Mouse (Mus musculus): ENCODE data around the gene Mlana. TPM values are rescaled to one million over a fixed set of nuclear protein-coding genes. Genes with fewer than 3 reads are reported as not detected.

The Mlana gene
- polyA plus RNA-seq, 1 experiment from 2014 or later = 1.7 TPM

DNA sequence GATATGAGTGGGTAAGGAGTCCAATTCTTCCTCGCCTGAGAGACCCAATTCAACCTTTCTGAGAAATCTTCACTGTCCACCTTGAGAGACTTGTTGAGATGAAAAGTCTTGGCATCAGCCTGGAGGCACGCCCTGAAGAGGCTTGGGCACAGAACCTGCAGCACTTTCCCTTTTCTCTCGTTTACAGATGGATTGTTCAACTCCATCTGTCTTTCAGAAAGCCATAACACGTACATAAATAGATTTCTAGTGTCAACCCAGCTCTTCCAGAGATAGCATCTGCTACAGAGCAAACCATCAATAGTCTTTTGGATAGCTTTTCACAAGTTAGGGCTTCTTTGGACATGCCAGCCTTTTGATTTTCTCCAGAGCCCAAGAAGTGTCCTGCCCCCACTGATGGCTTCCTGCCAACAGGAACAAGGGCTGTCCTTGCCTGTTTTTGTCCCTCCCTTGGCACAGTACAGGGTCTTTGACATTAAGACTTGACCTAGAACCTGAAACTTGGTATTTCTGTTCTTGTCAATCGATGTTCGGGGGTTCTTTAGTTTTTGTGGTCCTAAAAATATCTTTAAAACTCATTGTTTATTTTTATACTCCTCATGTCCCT is 35.5 kb upstream of the Mlana start:
- H3K27ac ChIP-seq = no peak overlapping the region
- no peaks in the 10 kb centered on the region for H3K27me3 ChIP-seq
- H3K4me1 ChIP-seq = peaks cover 2% of the 10 kb centered on the region; the same call in 1 of the 2 replicates
- no peaks in the 10 kb centered on the region for H3K9me3 ChIP-seq
- H3K4me2 ChIP-seq = no peak overlapping the region
- 75% methylated on average over 6 of the region's 6 CpGs for WGBS
- no peak overlapping the region for H3K9ac ChIP-seq
- H3K36me3 ChIP-seq = no peaks in the 10 kb centered on the region
- ATAC-seq (ENCODE audit: insufficient number of reproducible peaks, low FRiP score, low TSS enrichment, low read depth) = no peak
- no peak overlapping the region for H3K4me3 ChIP-seq

DNA sequence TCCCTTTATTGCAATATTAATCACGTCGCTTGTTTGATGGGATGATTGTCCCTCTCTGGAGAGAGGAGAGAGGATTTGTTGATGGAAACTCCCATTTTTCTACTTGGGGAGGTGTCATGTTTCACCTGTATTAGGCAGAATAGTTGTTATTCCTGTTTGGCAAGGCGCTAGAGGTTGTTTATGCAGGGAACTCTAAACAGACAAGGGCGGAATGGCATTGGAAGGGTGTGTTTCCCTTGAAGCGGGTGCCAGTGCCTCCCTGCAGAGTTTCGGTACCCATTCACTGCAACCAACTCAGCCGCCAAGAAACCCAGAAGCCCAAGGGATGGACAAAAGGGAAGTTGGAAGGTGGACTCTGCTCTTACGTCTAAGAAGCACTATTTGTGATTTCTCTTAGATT is 33.8 kb upstream of the Mlana start:
- WGBS = 54% methylated on average over 8 of the region's 8 CpGs
- no peak overlapping the region for H3K4me3 ChIP-seq
- H3K9me3 ChIP-seq = no peaks in the 10 kb centered on the region
- peaks cover 3% of the 10 kb centered on the region; the same call in 1 of the 2 replicates for H3K4me1 ChIP-seq
- H3K27ac ChIP-seq = 0 out of 2 replicates have a peak overlapping the region, but pooled peaks have one; percentile 3
- no peaks in the 10 kb centered on the region for H3K36me3 ChIP-seq
- no peak overlapping the region for H3K9ac ChIP-seq
- no peak for ATAC-seq (ENCODE audit: insufficient number of reproducible peaks, low FRiP score, low TSS enrichment, low read depth)
- no peak overlapping the region for H3K4me2 ChIP-seq
- no peaks in the 10 kb centered on the region for H3K27me3 ChIP-seq

DNA sequence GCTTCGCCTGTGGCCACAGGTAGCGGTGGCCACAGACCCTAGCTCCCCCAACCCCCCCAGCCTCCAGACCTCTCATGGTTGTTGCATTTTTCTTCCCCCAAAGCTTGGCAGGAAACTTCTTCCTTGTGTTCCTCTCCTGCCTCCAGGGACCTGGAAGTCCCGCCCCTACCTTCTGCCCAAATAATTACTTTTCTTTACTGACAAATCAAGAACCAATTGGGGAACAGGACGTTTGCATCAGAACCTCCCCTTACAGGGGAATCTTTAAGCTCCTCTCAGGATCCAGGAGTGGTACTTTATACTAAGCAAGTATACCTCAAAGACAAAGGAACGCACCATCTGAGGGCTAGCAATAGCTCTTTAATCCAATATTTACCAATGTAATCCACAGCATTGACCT is 32.7 kb upstream of the Mlana start:
- H3K9me3 ChIP-seq = no peaks in the 10 kb centered on the region
- no peak overlapping the region for H3K4me2 ChIP-seq
- H3K27me3 ChIP-seq = no peaks in the 10 kb centered on the region
- peaks cover 3% of the 10 kb centered on the region; the same call in 1 of the 2 replicates for H3K4me1 ChIP-seq
- no peak overlapping the region for H3K4me3 ChIP-seq
- no peak for ATAC-seq (ENCODE audit: insufficient number of reproducible peaks, low FRiP score, low TSS enrichment, low read depth)
- no peak overlapping the region for H3K9ac ChIP-seq
- no peaks in the 10 kb centered on the region for H3K36me3 ChIP-seq
- no peak overlapping the region for H3K27ac ChIP-seq
- 75% methylated on average over 5 of the region's 5 CpGs for WGBS

DNA sequence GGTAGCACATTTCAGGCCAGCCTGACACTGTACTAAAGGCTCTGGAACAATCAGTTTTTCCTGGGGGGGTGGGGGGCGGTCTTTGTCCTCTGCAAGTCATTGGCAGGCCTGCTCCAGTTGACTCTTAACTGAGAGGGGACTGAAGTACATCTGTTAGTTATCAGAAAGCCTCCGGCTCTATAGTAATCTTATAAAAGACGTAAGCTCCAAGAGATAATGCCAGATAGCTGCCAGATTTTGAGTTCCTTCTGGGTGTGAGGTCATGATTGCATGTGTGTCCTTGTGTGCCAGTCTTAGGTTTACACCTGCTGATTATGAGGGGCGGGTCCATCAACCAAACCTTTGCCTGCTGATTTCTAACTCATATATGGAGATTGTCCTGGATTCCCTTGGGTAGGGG is 31.5 kb upstream of the Mlana start:
- Histone ChIP-seq H3K4me2 (no peak overlapping the region), H3K36me3 (no peaks in the 10 kb centered on the region), H3K4me1 (peaks cover 3% of the 10 kb centered on the region; the same call in 1 of the 2 replicates), H3K9me3 (no peaks in the 10 kb centered on the region), H3K27me3 (no peaks in the 10 kb centered on the region), H3K4me3 (no peak overlapping the region), H3K27ac (no peak overlapping the region), H3K9ac (no peak overlapping the region)
- WGBS = 63% methylated on average over 4 of the region's 4 CpGs
- no peak for ATAC-seq (ENCODE audit: insufficient number of reproducible peaks, low FRiP score, low TSS enrichment, low read depth)

DNA sequence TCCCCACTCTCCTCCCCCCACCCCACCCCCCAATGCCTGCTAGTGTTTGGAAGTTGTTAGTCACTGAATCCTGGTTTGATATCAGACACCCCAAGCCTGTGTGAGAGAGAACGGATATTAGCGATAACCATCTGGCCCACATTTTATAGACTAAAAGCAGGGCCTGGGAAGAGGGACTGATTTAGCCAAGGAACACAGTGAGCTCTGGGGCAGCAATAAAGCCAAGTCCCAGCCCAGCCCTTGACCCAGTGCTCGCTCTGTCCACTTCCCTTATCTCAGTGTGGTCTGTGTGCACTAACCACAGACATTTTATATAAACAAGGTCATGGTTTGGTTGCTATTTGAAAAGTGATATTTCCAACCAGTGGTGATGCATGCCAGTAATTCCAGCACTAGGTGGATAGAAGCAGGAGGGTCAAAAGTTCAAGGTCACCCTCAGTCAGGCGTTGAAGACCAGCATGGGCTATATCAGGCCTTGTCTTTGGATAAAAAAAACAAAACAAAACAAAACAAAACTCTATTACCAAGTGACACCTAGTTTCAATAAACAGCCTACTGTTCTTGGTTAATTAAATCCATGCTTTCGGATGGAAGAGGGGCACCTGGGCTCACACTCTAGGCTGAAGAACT is 30.5 kb upstream of the Mlana start:
- 42% methylated on average over 5 of the region's 5 CpGs for WGBS
- Histone ChIP-seq H3K27ac (no peak overlapping the region), H3K27me3 (no peaks in the 10 kb centered on the region), H3K9ac (no peak overlapping the region), H3K4me2 (no peak overlapping the region), H3K4me1 (peaks cover 3% of the 10 kb centered on the region; the same call in 1 of the 2 replicates), H3K4me3 (no peak overlapping the region), H3K36me3 (no peaks in the 10 kb centered on the region), H3K9me3 (no peaks in the 10 kb centered on the region)
- no peak for ATAC-seq (ENCODE audit: insufficient number of reproducible peaks, low FRiP score, low TSS enrichment, low read depth)

DNA sequence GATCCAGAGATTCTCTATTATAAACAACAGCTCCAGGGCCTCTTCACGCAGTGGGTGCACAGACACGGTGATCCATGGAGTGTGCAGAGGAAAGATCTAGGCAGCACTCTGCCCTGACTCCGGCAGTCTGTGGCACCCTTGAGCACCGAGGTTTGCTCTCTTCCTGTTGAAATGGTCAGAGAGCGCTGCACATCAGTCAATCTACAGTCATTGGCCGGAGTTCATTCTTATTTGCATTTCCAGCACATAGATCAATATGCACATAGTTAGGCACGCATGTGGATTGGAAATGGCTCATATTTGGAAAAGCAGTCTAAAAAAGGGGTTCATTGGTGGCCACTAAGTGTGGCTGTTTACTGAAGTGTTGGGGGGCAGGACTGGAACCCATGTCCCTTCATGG is 29.5 kb upstream of the Mlana start:
- Histone ChIP-seq H3K9me3 (no peaks in the 10 kb centered on the region), H3K4me2 (no peak overlapping the region), H3K9ac (no peak overlapping the region), H3K4me3 (no peak overlapping the region), H3K36me3 (no peaks in the 10 kb centered on the region), H3K4me1 (peaks cover 3% of the 10 kb centered on the region; the same call in 1 of the 2 replicates), H3K27ac (no peak overlapping the region), H3K27me3 (no peaks in the 10 kb centered on the region)
- no peak for ATAC-seq (ENCODE audit: insufficient number of reproducible peaks, low FRiP score, low TSS enrichment, low read depth)
- WGBS = 90% methylated on average over 7 of the region's 7 CpGs

DNA sequence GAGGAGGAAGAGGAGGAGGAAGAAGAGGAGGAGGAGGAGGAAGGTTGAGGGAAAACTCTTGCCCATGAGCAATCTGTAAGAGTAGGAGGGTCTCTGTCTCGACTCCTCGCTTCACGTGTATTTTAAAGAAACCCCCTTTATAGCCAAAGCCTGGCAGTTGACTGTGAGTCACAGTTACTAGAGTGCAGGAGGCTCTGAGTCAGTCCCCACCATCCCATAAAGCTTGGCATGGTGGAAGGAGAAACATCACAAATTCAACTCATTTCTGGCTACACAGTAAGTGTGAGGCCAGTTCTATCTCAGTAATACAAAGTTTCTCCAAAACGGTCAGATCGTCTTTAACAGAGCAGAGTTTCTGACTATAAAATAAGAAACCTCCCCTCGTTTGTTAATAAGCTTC is 27.4 kb upstream of the Mlana start:
- Histone ChIP-seq H3K27ac (no peak overlapping the region), H3K4me2 (no peak overlapping the region), H3K9ac (no peak overlapping the region), H3K9me3 (no peaks in the 10 kb centered on the region), H3K4me3 (no peak overlapping the region), H3K36me3 (no peaks in the 10 kb centered on the region), H3K4me1 (peaks cover 3% of the 10 kb centered on the region; the same call in 1 of the 2 replicates), H3K27me3 (no peaks in the 10 kb centered on the region)
- no peak for ATAC-seq (ENCODE audit: insufficient number of reproducible peaks, low FRiP score, low TSS enrichment, low read depth)
- WGBS = 65% methylated on average over 6 of the region's 6 CpGs

DNA sequence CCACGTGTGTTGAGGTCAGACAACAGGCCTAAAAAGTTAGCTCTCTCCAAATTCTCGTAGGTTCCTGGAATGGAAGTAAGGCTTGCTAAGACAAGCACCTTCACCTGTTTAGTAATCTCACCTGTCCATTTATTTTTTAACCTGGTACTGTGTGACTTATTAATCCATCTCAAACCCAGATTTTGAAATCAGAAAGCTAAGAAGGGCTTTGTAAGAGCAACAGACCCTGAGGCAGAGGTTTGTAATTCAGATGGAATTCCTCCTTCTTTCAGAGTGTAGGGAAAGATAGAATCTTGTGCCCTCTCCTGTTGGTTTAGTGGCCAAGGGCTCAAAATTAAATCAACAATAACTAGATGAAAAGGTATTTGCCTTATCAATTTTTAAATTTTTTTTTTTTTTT is 26.5 kb upstream of the Mlana start:
- no peaks in the 10 kb centered on the region for H3K36me3 ChIP-seq
- 70% methylated on average over 2 of the region's 2 CpGs for WGBS
- peaks cover 3% of the 10 kb centered on the region; the same call in 1 of the 2 replicates for H3K4me1 ChIP-seq
- ATAC-seq (ENCODE audit: insufficient number of reproducible peaks, low FRiP score, low TSS enrichment, low read depth) = no peak
- no peaks in the 10 kb centered on the region for H3K27me3 ChIP-seq
- no peak overlapping the region for H3K4me2 ChIP-seq
- no peak overlapping the region for H3K27ac ChIP-seq
- H3K9me3 ChIP-seq = no peaks in the 10 kb centered on the region
- no peak overlapping the region for H3K9ac ChIP-seq
- no peak overlapping the region for H3K4me3 ChIP-seq

DNA sequence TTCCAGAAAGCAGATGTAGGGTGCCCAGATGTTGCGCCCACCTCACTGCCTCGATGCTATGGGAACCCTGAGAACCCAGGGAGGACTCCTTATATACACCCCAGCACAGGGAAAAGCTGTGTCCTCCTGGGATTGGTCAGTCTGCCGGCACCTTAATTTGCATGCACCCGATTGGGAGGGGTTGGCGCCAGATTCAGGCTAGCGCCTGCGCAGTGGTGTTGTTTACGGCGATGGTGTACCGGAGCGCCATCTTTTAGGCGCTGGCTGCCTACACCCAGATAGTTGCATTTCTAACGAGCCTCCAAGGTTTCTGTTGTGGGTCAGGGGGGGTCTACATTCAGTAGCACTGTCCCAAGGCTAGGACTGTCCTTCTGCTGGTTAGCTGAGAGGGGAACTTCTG is 25.0 kb upstream of the Mlana start:
- Histone ChIP-seq H3K4me2 (no peak overlapping the region), H3K36me3 (no peaks in the 10 kb centered on the region), H3K9me3 (no peaks in the 10 kb centered on the region), H3K27ac (no peak overlapping the region), H3K27me3 (no peaks in the 10 kb centered on the region), H3K4me1 (no peaks in the 10 kb centered on the region), H3K4me3 (no peak overlapping the region), H3K9ac (no peak overlapping the region)
- no peak for ATAC-seq (ENCODE audit: insufficient number of reproducible peaks, low FRiP score, low TSS enrichment, low read depth)
- WGBS = 95% methylated on average over 13 of the region's 13 CpGs

DNA sequence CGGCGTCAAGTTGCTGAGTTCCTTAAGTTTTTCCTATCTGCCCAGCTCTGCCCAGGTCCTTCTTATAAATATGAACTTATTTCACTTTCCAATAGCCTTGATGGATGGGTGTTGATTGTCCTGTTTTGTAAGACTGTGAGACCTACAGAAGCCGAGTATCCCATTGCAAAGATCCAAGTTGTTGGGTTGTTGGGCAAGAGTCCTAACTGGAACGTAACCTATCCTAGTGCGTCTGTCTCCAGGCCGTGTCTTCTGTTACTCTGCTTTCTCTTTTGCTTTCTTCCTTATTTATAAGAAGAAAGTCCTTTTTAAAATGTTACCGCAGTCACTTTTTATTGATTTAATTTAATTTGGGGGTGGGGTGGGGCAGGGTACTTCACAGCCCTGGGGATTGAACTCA is 22.7 kb upstream of the Mlana start:
- no peaks in the 10 kb centered on the region for H3K9me3 ChIP-seq
- no peak overlapping the region for H3K4me3 ChIP-seq
- no peak for ATAC-seq (ENCODE audit: insufficient number of reproducible peaks, low FRiP score, low TSS enrichment, low read depth)
- no peaks in the 10 kb centered on the region for H3K27me3 ChIP-seq
- no peak overlapping the region for H3K4me2 ChIP-seq
- H3K9ac ChIP-seq = no peak overlapping the region
- H3K36me3 ChIP-seq = no peaks in the 10 kb centered on the region
- 92% methylated on average over 7 of the region's 7 CpGs for WGBS
- H3K4me1 ChIP-seq = no peaks in the 10 kb centered on the region
- H3K27ac ChIP-seq = no peak overlapping the region

DNA sequence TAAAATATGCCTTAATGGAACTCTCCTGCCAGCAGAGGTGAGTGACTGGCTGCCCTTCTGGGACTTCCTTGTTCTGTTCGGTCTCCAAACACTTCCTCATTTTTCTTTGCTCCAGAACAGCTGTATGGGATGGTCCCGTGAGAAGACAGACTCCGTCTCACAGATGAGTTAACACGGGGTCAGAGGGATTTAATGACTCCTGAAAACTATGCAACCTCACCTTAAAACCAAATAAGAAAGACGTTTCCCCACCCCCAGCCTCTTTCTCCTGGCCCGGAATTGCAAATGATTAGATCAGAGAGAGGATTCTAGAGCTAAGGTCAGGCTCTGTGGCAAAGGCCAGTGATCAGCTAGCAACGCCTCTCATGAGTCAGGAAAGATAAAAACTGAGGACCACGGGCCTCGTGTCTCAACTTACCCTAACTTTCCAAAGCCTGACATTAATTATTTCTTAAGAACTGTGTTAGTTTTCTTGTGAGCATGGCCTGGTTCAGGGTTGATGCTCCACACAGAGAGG is 22.0 kb upstream of the Mlana start:
- ATAC-seq (ENCODE audit: insufficient number of reproducible peaks, low FRiP score, low TSS enrichment, low read depth) = no peak
- Histone ChIP-seq H3K9me3 (no peaks in the 10 kb centered on the region), H3K27me3 (no peaks in the 10 kb centered on the region), H3K4me1 (no peaks in the 10 kb centered on the region), H3K36me3 (no peaks in the 10 kb centered on the region), H3K9ac (no peak overlapping the region), H3K4me3 (no peak overlapping the region), H3K4me2 (no peak overlapping the region), H3K27ac (no peak overlapping the region)
- WGBS = 55% methylated on average over 9 of the region's 9 CpGs

DNA sequence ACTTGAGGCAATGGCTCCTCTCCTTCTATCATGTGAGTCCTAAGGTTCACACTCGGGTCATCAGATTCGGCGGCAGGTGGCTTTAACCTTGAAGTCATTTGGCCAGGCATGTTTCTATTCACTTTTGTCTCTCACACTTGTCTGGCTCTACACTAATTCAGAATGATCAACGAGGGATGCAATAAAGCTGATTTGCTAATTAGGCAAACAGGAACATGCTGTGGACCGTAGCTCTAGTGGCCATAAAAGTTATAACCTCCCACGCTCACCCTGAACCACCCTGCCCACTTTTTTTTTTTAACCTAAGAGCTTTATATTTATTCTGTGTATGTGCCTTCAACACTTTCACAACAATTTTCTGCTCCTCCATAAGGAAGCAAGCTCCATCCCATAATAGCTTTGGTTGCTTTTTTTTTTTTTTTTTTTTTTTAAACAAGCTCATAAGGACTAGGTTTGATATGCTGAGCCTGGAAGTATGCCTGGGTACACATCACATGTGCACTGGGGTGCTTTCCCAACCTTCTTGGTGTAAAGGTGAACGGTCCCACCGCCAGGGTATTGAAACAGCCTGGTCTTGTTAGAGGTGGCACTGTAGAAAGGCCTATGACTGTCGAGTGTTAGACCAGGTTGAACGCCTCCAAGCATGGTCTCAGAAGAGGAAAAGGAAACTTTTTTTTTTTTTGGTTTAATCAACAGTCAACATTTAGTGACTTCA is 21.0 kb upstream of the Mlana start:
- no peak for ATAC-seq (ENCODE audit: insufficient number of reproducible peaks, low FRiP score, low TSS enrichment, low read depth)
- no peaks in the 10 kb centered on the region for H3K27me3 ChIP-seq

More for the DNA sequence above, 21.0 kb upstream of the Mlana start:
- H3K9ac ChIP-seq = no peak overlapping the region
- no peaks in the 10 kb centered on the region for H3K4me1 ChIP-seq
- H3K36me3 ChIP-seq = no peaks in the 10 kb centered on the region
- WGBS = 55% methylated on average over 10 of the region's 10 CpGs
- no peak overlapping the region for H3K27ac ChIP-seq
- H3K4me2 ChIP-seq = no peak overlapping the region
- no peaks in the 10 kb centered on the region for H3K9me3 ChIP-seq
- H3K4me3 ChIP-seq = no peak overlapping the region
